Mouse (Mus musculus) bone marrow macrophage, adult 2 months (primary cell): ENCODE data around the gene Hoxd3.

Experiments used
- CTCF ChIP-seq: IDR thresholded peaks from 2 replicates; pipeline ENCODE4 v1.5.1; 2012; ENCODE audit warnings: low read depth, mild to moderate bottlenecking, low read length, moderate library complexity
- POLR2A ChIP-seq: IDR thresholded peaks from 2 replicates; pipeline ENCODE4 v1.6.1; 2012; ENCODE audit warnings: mild to moderate bottlenecking, low read depth, low read length, borderline replicate concordance

- TF ChIP-seq POLR2A = no peak
- no peak for TF ChIP-seq CTCF
Observed at GRCm38 (mm10) chr2:74727640-74728302, 16.0 kb downstream of the Hoxd3 start.
